Mouse (Mus musculus): ENCODE results near the gene Olfr47.

DNA sequence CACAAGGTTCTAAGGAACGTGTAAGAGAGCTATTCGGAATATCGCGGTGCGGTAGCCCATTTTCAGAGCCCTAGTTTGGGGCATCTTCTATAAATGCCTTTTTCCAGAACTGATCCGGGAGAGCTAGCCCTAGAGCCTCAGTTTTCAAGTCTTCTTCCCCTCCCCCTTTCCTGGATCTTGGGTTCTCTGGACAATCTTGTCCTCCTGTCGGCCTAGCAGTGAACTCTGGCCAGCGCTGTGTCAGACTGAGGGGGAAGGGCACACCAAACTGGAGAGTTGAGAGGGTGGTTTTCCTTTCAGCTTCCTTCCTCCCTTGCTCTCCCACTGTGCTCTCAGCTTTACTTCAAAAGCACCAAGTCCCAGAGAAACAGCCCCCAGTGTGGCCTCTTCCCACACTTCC is 35.0 kb downstream of the Olfr47 start:
- no peak for TF ChIP-seq CTCF (IDR thresholded peaks at IDR 0.05; ENCODE audit: borderline replicate concordance, control insufficient read depth, extremely low read depth, insufficient read depth, low read length, poor library complexity)
- TF ChIP-seq POLR2A (IDR thresholded peaks at IDR 0.05; ENCODE audit: control insufficient read depth, extremely low read depth, insufficient read depth, low read length, poor library complexity): no peak

All from thymus, adult 2 months (tissue).